Mouse (Mus musculus): ENCODE results near the gene Opa3. TPM values are rescaled to one million over a fixed set of nuclear protein-coding genes. Genes with fewer than 3 reads are reported as not detected.
A peak's percentile ranks its signal among the peaks of the same experiment; 100 is the strongest.

Opa3 gene
- total RNA-seq (2021): 10 to 100 TPM; 23.6 to 24.1 TPM
- long read RNA-seq, experiment 1, transcript Opa3-201 (2 exons, 3,366 nt): major isoform, 17 of 25 reads
- long read RNA-seq, experiment 1, partial matches to known transcripts: 4 of 25 reads
- long read RNA-seq, experiment 1, other reads (novel, unspliced or antisense): 1 of 25 reads
- long read RNA-seq, experiment 2, transcript Opa3-201 (2 exons, 3,366 nt): major isoform, 16 of 25 reads
- long read RNA-seq, experiment 2, partial matches to known transcripts: 7 of 25 reads
- long read RNA-seq, experiment 2, other reads (novel, unspliced or antisense): 0 of 25 reads

DNA sequence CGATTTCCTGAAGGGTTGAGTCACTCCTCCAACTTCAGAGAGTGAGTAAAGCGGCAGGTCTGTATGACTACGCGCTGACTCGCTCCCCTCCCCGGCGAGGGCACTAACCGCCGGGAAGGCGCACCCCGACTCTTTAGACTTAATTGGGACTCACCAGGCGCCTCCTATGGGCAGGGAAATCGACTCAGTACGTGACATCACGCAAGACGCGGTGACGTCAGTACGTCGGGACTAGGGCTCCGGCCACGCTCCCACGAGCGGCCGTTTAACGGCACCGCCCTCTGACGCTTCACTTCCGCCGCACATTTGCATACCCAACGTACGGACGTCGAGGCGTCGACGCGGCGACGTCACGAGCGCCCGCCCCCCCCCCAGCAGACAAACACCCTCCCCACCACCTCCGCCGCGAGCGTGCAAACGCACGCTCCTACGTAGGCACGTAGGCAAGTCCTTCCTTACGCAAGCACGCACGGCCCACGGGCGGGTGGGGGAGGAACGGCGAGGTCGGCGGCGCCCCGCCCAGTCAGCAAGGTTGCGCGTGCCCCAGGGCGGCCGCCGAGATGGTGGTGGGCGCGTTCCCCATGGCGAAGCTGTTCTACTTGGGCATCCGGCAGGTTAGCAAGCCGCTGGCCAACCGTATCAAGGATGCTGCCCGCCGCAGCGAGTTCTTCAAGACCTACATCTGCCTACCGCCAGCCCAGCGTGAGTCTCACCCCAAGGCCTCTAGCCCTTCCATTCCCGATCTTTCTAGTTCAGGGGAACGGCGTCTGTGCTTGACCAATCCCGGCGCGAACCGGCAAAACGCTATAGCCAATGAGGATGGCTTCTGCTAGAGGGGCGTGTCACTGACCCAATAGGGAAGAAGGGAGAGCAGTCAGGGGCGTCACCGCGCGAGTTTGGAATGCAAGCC, at the start of gene Opa3:
Opa3 (plus strand) TSS at position 452 of the 910 bp plus-strand sequence.
- DNase-seq (ENCODE audit: low spot score in 2 of 2): peak; percentile 85 to 96

GRCm38 (mm10) chr7:19178443-19179092, 49.6 kb upstream of the Opa3 start:
- peak in 1 of 2 experiments; percentile 50 for DNase-seq (ENCODE audit: low spot score in 2 of 2)

- no peak for DNase-seq (ENCODE audit: low spot score in 2 of 2)
Observed at GRCm38 (mm10) chr7:19179173-19179572, 49.0 kb upstream of the Opa3 start.

DNA sequence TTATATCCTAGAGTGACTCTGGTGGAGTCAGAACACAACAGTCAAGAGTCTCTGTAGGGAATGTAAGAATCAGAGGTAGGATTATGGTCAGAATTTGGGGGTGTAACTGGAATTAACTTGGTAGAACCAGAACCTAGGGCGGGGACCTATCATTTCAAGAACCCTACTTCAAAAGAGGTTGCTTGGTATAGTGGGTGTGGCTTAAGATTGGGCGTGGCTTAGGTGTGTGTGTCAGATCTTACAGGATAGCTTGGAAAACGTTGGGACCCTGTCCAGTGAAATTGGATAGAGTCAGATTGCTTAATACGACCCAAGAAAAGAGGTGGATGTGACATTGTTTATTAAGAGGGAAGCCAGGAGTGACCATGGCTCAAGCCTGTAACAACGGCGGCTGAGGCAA, 48.2 kb upstream of the Opa3 start:
- no peak for DNase-seq (ENCODE audit: low spot score in 2 of 2)

DNA sequence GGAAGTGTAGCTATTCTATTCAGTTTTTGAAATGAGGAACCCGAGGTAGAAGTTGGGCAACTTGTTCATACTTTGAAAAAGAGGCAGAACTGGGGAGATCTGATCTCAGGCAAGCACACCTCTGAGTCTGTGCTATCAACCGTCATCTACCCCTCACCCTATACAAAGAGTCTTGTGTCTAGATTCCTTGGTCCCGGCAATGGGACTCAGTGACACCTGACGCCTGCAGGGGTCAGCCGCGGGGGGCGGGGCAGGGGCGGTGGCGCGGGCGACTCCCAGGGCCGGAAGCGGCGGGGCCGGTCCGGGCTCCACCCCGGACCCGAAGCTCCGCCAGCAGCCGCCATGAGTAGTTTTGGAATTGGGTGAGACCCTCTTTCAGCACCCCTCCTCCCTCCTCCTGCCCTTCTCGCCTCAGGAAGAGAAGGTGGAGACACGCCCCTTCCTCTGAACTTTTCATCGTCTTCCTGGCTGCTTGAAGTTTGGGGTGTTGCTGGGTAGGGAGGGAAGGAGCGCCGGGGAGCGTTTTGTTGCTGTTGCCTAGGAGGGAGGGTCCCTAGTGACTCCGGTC, 47.2 kb upstream of the Opa3 start:
- no peak for DNase-seq (ENCODE audit: low spot score in 2 of 2)

DNA sequence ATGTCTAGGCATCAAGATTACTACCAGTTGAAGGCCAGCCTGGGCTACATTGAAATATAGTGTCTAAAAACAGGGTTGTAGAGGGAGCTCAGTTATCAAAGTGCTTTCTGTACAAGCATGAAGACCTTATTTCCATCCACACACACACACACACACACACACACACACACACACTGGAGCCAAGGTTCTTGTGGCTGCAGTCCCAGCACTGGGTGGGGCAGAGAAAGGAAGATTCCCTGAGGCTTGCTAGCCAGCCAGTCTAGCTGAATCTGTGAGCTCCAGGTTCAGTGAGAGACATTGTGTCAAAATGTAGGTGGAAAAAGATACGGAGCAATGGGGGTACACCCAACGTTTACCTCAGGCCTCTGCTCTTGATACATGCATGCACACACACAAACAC, 43.9 kb upstream of the Opa3 start:
- DNase-seq (ENCODE audit: low spot score in 2 of 2): no peak

DNA sequence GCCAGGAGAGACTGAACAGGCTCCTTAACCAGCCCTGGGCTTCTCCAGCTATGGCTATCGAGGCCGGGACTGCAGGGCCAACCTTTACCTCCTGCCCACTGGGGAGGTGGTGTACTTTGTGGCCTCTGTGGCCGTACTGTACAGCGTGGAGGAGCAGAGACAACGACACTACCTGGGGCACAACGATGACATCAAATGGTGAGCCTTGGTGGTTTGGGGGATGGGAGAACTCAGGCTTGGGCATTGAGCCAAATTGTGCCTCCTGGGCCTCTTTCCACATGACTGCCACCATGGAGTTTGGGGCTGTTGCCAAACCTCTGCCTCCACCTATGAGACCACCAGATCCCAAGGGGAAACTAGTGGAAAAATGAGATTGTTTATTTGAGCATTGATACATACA, 43.4 kb upstream of the Opa3 start:
- no peak for DNase-seq (ENCODE audit: low spot score in 2 of 2)

- no peak for DNase-seq (ENCODE audit: low spot score in 2 of 2)
Observed at GRCm38 (mm10) chr7:19194676-19195075, 33.5 kb upstream of the Opa3 start.

DNA sequence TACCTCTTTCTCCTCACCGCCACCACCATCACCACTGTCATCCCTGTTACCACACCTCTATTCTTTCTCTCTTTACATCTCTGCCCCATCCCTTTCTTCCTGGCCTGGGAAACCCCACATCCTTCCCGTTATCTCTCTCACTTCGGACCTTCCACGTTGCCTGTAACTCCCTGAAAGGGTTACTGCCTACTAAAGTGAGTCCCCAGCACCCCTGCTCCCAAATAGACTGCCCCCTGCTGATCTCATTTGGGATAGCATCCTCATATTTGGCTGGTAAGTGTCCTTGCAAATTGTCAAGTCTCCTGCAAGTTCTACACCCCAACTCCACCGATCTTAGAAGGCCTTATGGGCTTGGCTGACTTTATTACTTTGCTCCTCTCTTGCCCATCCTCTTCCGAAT, 31.5 kb upstream of the Opa3 start:
- no peak for DNase-seq (ENCODE audit: low spot score in 2 of 2)

GRCm38 (mm10) chr7:19197985-19198384, 30.1 kb upstream of the Opa3 start:
- DNase-seq (ENCODE audit: low spot score in 2 of 2): no peak

- DNase-seq (ENCODE audit: low spot score in 2 of 2): no peak
Observed at GRCm38 (mm10) chr7:19201660-19202059, 26.5 kb upstream of the Opa3 start.

- DNase-seq (ENCODE audit: low spot score in 2 of 2): no peak
Observed at GRCm38 (mm10) chr7:19202065-19202850, 25.9 kb upstream of the Opa3 start.

DNA sequence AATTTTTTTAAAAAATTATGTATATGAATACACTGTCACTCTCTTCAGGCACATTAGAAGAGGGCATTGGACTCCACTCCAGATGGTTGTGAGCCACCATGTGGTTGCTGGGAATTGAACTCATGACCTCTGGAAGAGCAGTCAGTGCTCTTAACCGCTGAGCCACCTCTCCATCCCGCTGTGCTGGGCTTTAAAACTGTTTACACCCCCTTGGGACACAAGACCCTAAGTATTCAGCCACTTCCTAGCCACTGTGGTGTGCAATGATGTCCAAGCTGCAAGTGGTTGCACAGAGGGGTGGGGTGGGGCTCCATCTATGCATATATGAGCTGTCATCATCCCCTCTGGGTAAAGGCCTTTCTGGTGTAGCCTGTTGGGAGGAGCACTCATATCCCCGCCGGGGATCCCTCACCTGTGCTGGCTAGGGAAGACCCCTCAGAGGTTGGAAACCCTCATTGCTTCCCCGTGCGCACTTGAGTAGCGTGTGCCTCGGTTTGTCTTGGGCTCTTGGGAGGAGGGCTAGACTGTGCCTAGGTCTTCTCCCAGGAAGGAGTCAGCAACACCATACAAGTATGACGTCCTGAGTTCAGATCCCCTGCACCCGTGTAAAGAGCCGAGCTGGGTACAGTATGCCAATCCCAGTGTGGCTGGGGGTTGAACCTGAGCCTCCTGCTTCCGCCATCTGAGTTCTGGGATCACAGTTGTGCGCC, 19.8 kb upstream of the Opa3 start:
- no peak for DNase-seq (ENCODE audit: low spot score in 2 of 2)

GRCm38 (mm10) chr7:19208944-19209472, 19.1 kb upstream of the Opa3 start:
- no peak for DNase-seq (ENCODE audit: low spot score in 2 of 2)

- DNase-seq (ENCODE audit: low spot score in 2 of 2): no peak
Observed at GRCm38 (mm10) chr7:19209494-19209893, 18.6 kb upstream of the Opa3 start.

GRCm38 (mm10) chr7:19210010-19210409, 18.1 kb upstream of the Opa3 start:
- no peak for DNase-seq (ENCODE audit: low spot score in 2 of 2)

GRCm38 (mm10) chr7:19211041-19211675, 17.0 kb upstream of the Opa3 start:
- no peak for DNase-seq (ENCODE audit: low spot score in 2 of 2)

GRCm38 (mm10) chr7:19211996-19212755, 16.0 kb upstream of the Opa3 start, which contains the start of gene Gpr4:
TSS of gene Gpr4 (plus strand) at chr7:19212538.
- DNase-seq (ENCODE audit: low spot score in 2 of 2): no peak
